Mouse (Mus musculus) spleen, postnatal 36 days (tissue): Measurements from ENCODE around the gene Esrra.

Experiments used
- DNase-seq, 2 experiments: peaks; one replicate each; pipeline ENCODE4 v3.0.0; 2022; ENCODE audit warnings: low spot score in 2 of 2, mixed read lengths in 1 of 2

Esrra gene

DNA sequence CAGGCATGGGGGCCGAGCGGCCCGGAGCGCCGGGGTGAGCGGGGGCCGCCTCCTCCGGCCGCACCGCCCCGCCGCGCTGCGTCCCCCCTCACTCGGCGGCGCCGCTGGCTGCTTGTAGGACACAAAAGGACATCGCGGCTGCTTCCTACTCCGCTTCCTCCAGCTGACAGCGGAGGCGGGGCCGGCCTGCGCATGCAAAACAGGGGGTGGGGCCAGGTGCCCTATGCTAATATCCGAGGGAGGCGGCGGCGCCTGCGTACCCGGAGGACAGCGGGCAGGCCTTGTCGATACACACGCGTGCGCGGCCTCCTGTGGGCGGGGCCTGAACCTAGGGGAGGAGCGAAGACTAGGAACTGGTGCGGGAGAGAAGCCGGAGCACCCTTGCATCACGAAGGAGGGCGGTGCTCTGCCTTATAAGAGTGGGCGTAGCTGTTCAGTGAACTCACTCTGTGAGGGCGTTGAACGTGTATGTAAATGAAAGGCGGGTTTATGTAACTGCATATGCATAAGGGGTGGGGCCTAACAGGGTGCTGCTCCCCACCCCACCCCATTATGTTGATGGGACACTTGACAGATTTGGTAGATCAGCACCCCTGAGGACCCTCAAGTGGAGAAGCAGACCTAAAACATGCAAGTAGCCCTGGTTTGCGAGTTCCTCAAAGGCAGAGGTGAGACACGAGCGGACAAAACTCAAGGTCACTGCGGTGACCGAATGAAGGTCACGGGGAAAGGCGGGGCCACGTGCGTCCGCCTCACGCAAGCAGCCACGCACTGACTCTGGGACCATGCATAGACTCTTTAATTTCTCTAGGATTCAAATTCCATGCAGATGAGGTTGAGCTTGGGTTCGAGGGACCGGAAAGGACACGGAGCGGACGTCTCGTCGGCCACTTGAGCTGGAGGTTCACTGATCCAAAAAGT is at the start of gene Esrra:
Esrra (minus strand) TSS at position 167 of the 921 bp plus-strand sequence.
- DNase-seq: peak; percentile 100

DNA sequence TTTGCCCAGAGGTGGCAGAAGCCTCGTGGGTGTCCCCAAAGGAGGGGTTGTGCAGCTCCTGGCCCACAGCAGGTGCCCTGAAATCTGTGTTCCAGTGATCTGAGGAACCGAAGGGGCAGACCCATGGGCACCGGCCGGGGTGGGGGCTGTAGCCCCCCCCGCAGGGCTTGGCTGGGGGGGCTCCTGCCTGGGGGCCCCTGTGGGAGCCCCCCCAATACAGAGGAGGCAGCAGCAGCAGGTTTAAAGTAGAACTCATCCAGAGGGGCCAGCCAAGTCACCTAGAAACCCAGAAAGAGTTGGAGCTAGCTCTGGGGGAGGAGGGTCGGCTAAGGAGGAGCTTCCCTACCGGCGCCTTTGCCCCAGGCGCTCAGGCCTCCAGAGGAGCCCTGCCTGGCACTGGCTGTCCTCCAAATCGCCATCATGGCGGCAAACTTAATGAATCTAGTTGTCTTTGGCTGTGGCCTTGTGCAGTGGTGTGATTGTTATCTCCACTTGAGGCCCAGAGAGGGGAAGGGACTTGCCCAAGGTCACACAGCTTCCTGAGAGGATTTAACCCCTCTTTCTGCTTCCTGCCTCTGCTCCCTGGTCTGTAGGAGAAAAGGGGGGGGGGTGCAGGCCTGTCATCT is 49.0 kb upstream of the Esrra start:
- DNase-seq: no peak

GRCm38 (mm10) chr19:6969665-6970381 is 48.2 kb upstream of the Esrra start:
- DNase-seq: peak; percentile 63 to 67

- no peak for DNase-seq
Measured at GRCm38 (mm10) chr19:6969291-6969664, 47.7 kb upstream of the Esrra start.

GRCm38 (mm10) chr19:6968491-6969271 is 47.1 kb upstream of the Esrra start:
- no peak for DNase-seq

DNA sequence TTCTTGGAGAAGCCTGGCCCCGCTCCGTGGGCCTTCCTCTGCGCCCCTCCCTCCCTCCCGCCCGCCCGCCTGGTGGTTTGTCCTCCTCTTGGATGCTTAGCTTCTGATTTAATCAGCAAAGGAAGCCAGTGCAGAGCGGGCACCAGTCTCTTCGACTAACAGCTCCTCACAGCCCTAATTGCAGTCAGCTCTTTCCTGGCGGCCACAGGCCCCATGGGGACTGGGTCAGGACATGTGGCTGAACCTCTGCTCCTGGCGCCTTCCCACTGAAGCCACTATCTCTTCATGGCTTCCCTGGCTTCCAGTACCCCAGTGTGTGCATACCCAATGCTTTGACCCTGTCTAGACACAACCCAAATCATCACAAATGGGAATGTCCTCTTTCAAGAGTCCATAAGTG is 34.8 kb upstream of the Esrra start:
- no peak for DNase-seq

GRCm38 (mm10) chr19:6955424-6955823 is 33.8 kb upstream of the Esrra start:
- DNase-seq: no peak

DNA sequence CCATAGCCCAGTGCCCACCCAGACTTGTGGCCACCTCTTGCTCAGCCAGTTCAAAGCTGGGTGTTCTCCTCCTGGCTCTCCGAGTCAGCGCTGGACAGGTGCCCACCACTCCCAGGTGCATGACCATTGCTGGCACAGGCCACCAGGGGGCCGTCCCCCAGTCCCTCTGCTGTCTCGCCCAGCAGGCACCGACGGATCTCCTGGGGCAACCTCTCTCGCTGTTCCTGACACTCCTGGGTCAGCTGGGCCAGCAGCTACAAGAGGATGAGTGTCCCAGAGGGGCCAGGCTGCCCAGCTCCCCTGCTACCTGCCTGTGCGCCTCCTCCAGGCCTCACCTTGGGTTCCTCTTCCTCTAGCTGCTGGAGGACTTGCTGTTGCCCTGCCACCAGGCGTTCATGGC is 32.4 kb upstream of the Esrra start:
- no peak for DNase-seq

- no peak for DNase-seq
Measured at GRCm38 (mm10) chr19:6952712-6953037, 31.1 kb upstream of the Esrra start.

GRCm38 (mm10) chr19:6951994-6952711 is 30.5 kb upstream of the Esrra start:
- peak; percentile 52 to 61 for DNase-seq

DNA sequence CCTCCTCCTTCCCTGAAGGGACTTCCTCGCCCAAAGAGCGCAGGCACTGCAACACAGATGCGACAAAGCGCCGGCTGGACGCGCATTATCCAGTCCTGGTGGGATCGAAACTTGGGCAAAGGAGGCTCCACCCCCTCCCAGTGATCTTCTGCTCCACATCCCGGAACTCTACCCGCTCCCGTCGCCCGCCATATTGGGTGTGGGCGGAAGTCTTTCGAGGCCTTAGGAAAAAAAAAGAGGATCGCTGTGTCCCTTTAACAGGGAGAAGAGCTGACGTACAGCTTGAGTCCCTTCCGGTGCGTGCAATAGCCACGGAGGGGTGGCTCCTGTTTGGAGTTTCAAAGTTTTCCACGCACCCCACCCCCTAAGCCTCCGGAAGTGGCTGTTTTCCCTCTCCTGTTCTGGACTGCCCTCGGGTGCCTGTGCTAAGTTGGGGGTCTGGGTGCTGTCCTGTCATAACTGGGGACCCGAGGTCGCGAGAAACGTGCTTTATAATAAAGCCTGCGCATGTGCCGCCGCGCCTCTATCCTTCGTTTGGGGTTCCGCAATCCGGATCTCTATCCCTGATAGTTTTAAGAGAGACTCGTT is 29.9 kb upstream of the Esrra start:
- DNase-seq: peak; percentile 83 to 88

DNA sequence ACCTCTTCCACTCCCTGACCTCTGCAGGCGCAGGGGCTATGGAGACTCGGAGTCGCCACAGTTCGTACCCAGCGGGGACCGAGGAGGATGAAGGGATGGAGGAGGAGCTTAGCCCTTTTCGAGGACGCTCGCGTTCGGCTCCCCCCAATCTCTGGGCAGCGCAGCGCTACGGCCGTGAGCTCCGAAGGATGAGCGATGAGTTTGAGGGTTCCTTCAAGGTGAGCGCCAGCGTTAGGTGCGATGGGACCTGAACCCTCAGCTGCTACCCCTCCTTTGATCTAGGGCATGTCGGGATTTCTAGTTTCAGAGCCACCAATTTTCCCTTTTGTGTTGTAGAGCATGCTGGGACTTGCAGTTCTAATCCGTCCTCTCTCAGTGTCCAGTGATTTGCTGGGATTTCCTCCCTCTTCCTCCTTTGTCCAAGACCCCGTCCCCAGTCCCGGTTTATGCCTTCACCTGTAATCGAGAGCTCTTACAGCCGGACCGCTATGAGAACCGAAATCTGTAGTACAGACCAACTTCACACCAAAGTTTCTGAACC is 29.1 kb upstream of the Esrra start:
- DNase-seq: peak in 1 of 2 experiments; percentile 34

- no peak for DNase-seq
Measured at GRCm38 (mm10) chr19:6949951-6950350, 28.3 kb upstream of the Esrra start.

- DNase-seq: no peak
Measured at GRCm38 (mm10) chr19:6949532-6949931, 27.9 kb upstream of the Esrra start.

DNA sequence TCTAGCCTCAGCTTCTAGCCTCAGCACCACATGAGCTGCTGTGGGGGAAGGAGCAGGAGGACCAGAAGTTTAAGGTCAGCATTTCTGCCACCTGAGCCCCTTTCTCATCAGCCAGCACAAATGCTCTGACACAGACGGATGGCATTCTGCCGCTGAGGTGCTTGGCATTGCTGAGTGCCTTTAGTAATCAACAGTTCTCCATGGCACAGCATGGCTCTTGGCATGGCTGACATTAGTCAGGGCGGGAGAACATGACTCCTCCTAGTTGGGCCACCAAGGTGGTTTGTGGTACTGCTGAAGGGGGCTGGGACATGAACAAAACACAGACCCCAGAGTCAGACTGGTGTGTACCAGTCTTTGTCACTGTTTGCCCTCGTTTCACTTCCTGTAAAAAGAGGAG is 26.6 kb upstream of the Esrra start:
- no peak for DNase-seq

GRCm38 (mm10) chr19:6947742-6948141 is 26.1 kb upstream of the Esrra start:
- DNase-seq: no peak

DNA sequence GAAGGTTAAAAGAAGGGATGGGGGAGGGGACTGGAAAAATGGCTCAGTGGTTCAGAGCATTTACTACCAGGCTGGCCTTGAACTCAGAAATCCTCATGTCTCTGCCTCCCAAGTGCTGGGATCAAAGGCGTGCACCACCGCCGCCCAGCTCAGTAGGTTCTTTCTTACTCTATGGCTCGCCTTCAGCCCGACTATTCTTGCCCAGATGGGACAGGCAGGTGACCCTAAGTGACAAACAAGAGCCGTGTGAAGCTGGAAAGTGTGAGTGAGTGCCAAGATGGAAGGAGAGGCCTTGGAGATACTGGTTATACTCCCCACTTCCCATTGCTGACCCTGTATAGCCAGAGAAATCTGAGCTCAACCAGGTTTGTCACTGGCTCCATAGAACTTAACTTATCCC is 22.1 kb upstream of the Esrra start:
- DNase-seq: no peak

GRCm38 (mm10) chr19:6942764-6943163 is 21.2 kb upstream of the Esrra start:
- no peak for DNase-seq

- DNase-seq: peak; percentile 95
Measured at GRCm38 (mm10) chr19:6942249-6942691, 20.7 kb upstream of the Esrra start, which contains the start of gene Gpr137. TSS of gene Gpr137 (minus strand) at chr19:6942480.
